Mouse (Mus musculus) E14TG2a.4 (cell line): ENCODE measurements around the gene Dnmt3a.
A peak's percentile ranks its signal among the peaks of the same experiment; 100 is the strongest.

Experiments used
- H3K27me3 ChIP-seq: 2 replicates; pipeline ENCODE4 v1.6.1; 2014; ENCODE audit warnings: low read length, control low read depth; ENCODE audit not compliant: insufficient read depth
- H3K36me3 ChIP-seq: 2 replicates; pipeline ENCODE4 v1.6.1; 2014; ENCODE audit warnings: low read length, control low read depth; ENCODE audit not compliant: insufficient read depth
- H3K4me1 ChIP-seq: replicated peaks from 2 replicates; pipeline ENCODE4 v1.6.1; 2014; ENCODE audit warnings: low read depth, low read length, control low read depth
- H3K4me3 ChIP-seq: replicated peaks from 2 replicates; pipeline ENCODE4 v1.5.1; 2014; ENCODE audit warnings: mild to moderate bottlenecking, low read length
- H3K9me3 ChIP-seq: 2 replicates; pipeline ENCODE4 v1.6.1; 2014; ENCODE audit warnings: low read length, control low read depth
- CTCF ChIP-seq: conservative IDR thresholded peaks from 2 replicates; pipeline ENCODE4 v1.5.1; 2014; ENCODE audit warnings: low read length
- NANOG ChIP-seq: IDR thresholded peaks from 2 replicates; pipeline ENCODE4 v1.6.1; 2014; ENCODE audit warnings: borderline replicate concordance, low read length, mixed read lengths
- POU5F1 ChIP-seq: IDR thresholded peaks from 2 replicates; pipeline ENCODE4 v1.6.1; 2014; ENCODE audit warnings: low read length, borderline replicate concordance

The Dnmt3a gene

GRCm38 (mm10) chr12:3866654-3867370 lies 61.0 kb downstream of the Dnmt3a start:
- 0 out of 2 replicates have a peak, but pooled peaks cover 4% of the 10 kb centered on the region for H3K36me3 ChIP-seq
- no peak overlapping the region for H3K4me3 ChIP-seq
- H3K4me1 ChIP-seq: peaks cover 46% of the 10 kb centered on the region
- no peaks in the 10 kb centered on the region for H3K9me3 ChIP-seq
- no peaks in the 10 kb centered on the region for H3K27me3 ChIP-seq
- TF ChIP-seq CTCF: no peak
- TF ChIP-seq NANOG: no peak

GRCm38 (mm10) chr12:3868115-3868514 lies 62.3 kb downstream of the Dnmt3a start:
- Histone ChIP-seq H3K4me1 (peaks cover 58% of the 10 kb centered on the region), H3K9me3 (no peaks in the 10 kb centered on the region), H3K36me3 (0 out of 2 replicates have a peak, but pooled peaks cover 4% of the 10 kb centered on the region), H3K27me3 (no peaks in the 10 kb centered on the region), H3K4me3 (no peak overlapping the region)
- TF ChIP-seq NANOG: no peak
- TF ChIP-seq POU5F1: no peak
- no peak for TF ChIP-seq CTCF

GRCm38 (mm10) chr12:3868676-3869458 lies 63.1 kb downstream of the Dnmt3a start:
- Histone ChIP-seq H3K9me3 (no peaks in the 10 kb centered on the region), H3K4me1 (peaks cover 65% of the 10 kb centered on the region), H3K4me3 (no peak overlapping the region), H3K27me3 (no peaks in the 10 kb centered on the region), H3K36me3 (0 out of 2 replicates have a peak, but pooled peaks cover 4% of the 10 kb centered on the region)
- TF ChIP-seq NANOG (no peak), CTCF (no peak), POU5F1 (no peak)

- H3K4me1 ChIP-seq: peaks cover 75% of the 10 kb centered on the region
- TF ChIP-seq POU5F1 (no peak), CTCF (no peak), NANOG (no peak)
- H3K9me3 ChIP-seq: no peaks in the 10 kb centered on the region
- no peaks in the 10 kb centered on the region for H3K27me3 ChIP-seq
- H3K4me3 ChIP-seq: no peak overlapping the region; the same call in 1 of the 2 replicates
- 0 out of 2 replicates have a peak, but pooled peaks cover 4% of the 10 kb centered on the region for H3K36me3 ChIP-seq
Observed at GRCm38 (mm10) chr12:3870024-3870423, 64.2 kb downstream of the Dnmt3a start.

GRCm38 (mm10) chr12:3870859-3871462 lies 65.2 kb downstream of the Dnmt3a start:
- H3K9me3 ChIP-seq: no peaks in the 10 kb centered on the region
- no peaks in the 10 kb centered on the region for H3K27me3 ChIP-seq
- H3K36me3 ChIP-seq: 0 out of 2 replicates have a peak, but pooled peaks cover 4% of the 10 kb centered on the region
- peaks cover 80% of the 10 kb centered on the region for H3K4me1 ChIP-seq
- TF ChIP-seq CTCF (no peak), POU5F1 (no peak), NANOG (no peak)
- H3K4me3 ChIP-seq: peak overlapping the region; percentile 72

- H3K27me3 ChIP-seq: no peaks in the 10 kb centered on the region
- TF ChIP-seq CTCF (peak; percentile 46), POU5F1 (no peak)
- H3K9me3 ChIP-seq: no peaks in the 10 kb centered on the region
Observed at GRCm38 (mm10) chr12:3871637-3872036, 65.8 kb downstream of the Dnmt3a start.

GRCm38 (mm10) chr12:3872410-3873230 lies 66.8 kb downstream of the Dnmt3a start:
- TF ChIP-seq NANOG (no peak), CTCF (no peak), POU5F1 (no peak)
- peaks cover 89% of the 10 kb centered on the region for H3K4me1 ChIP-seq
- no peaks in the 10 kb centered on the region for H3K27me3 ChIP-seq
- H3K4me3 ChIP-seq: peak overlapping the region; percentile 72
- 0 out of 2 replicates have a peak, but pooled peaks cover 4% of the 10 kb centered on the region for H3K36me3 ChIP-seq
- H3K9me3 ChIP-seq: no peaks in the 10 kb centered on the region

More at GRCm38 (mm10) chr12:3871637-3872036, 65.8 kb downstream of the Dnmt3a start:
- Histone ChIP-seq H3K4me3 (peak overlapping the region; percentile 72), H3K4me1 (peaks cover 85% of the 10 kb centered on the region), H3K36me3 (0 out of 2 replicates have a peak, but pooled peaks cover 4% of the 10 kb centered on the region)

- no peaks in the 10 kb centered on the region for H3K27me3 ChIP-seq
- no peak for TF ChIP-seq NANOG
- TF ChIP-seq CTCF: 0 out of 2 replicates have a peak, but pooled peaks have one; percentile 8
Observed at GRCm38 (mm10) chr12:3875474-3875873, 69.7 kb downstream of the Dnmt3a start.

More at GRCm38 (mm10) chr12:3875474-3875873, 69.7 kb downstream of the Dnmt3a start:
- no peak overlapping the region for H3K4me3 ChIP-seq
- H3K4me1 ChIP-seq: peaks cover 91% of the 10 kb centered on the region
- no peaks in the 10 kb centered on the region for H3K36me3 ChIP-seq
- H3K9me3 ChIP-seq: no peaks in the 10 kb centered on the region
